ENCODE assay signal across 15 mouse cellular contexts in the genomic region with DNA sequence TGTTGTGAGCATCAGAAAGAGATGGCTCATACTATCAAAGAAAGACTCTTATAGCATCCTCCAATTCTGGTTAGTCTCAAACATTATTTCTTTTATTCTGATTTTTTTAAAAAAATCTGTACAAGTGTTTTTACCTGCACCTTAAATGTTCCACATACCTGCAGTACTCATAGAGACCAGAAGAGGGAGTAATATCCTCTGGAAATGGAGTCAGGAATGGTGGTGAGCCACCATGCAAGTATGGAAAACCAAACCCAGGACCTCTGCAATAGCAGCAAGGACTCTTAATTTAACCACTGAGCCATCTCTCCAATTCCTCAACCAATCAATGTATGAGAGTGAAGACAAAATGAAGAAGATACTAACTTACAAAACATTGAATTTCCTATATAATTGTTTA. TPM values are rescaled to one million over a fixed set of nuclear protein-coding genes. Genes with fewer than 3 reads are reported as not detected.
DNase-seq lines count a peak whose midpoint lies in the region; ATAC-seq and TF ChIP-seq lines count a peak whose summit lies in the region.
"Had no signal": no experiment of that assay in that cellular context is flagged by ENCODE, and none has a peak within 500 bp of the region (broad histone marks: within the 10 kb centered on the region; RNA-seq: fewer than 3 reads in every experiment).

No protein-coding gene starts in this region.

- no peak overlapping the region for H3K4me3 ChIP-seq in hindbrain, postnatal 0 days (ENCODE audit: low read length)
- no peak overlapping the region for H3K4me3 ChIP-seq in hindbrain, embryonic 16.5 days (ENCODE audit: low read length)
- H3K4me3 ChIP-seq in midbrain, postnatal 0 days (ENCODE audit: low read depth, low read length), result no peak overlapping the region
- H3K4me3 ChIP-seq in midbrain, embryonic 13.5 days (replicated peaks), result no peak overlapping the region
- H3K4me3 ChIP-seq: embryonic facial prominence, embryonic 13.5 days; limb, embryonic 12.5 days had no signal

- intact Hi-C loops in left cerebral cortex, postnatal 10 days (cut with DNase I), result loop anchor here (10.0 kb wide), 1 partner anchor 88 kb away; no protein-coding TSS in a partner anchor

- H3K27ac ChIP-seq in hindbrain, postnatal 0 days, result no peak overlapping the region
- H3K27ac ChIP-seq in hindbrain, embryonic 16.5 days (ENCODE audit: low read depth, low read length), result no peak overlapping the region
- no peak overlapping the region for H3K27ac ChIP-seq in midbrain, postnatal 0 days (ENCODE audit: low read depth, low read length)
- no peak overlapping the region for H3K27ac ChIP-seq in midbrain, embryonic 13.5 days
- H3K27ac ChIP-seq: embryonic facial prominence, embryonic 13.5 days; limb, embryonic 12.5 days had no signal

- peak; percentile 41; the same call in 1 of the 2 replicates for TF ChIP-seq CTCF in hindbrain, postnatal 0 days (IDR thresholded peaks at IDR 0.05; ENCODE audit: low read depth)
- TF ChIP-seq CTCF in midbrain, postnatal 0 days (IDR thresholded peaks at IDR 0.05), result peak; percentile 46

- no peak overlapping the region for H3K9ac ChIP-seq in hindbrain, postnatal 0 days (replicated peaks; ENCODE audit: low read length)
- no peak overlapping the region for H3K9ac ChIP-seq in hindbrain, embryonic 16.5 days (ENCODE audit: low read depth, low read length)
- no peak overlapping the region for H3K9ac ChIP-seq in midbrain, postnatal 0 days (replicated peaks; ENCODE audit: low read length, poor library complexity, severe bottlenecking)
- H3K9ac ChIP-seq in midbrain, embryonic 13.5 days (replicated peaks), result no peak overlapping the region
- H3K9ac ChIP-seq: embryonic facial prominence, embryonic 13.5 days; limb, embryonic 12.5 days had no signal

- H3K4me2 ChIP-seq in hindbrain, postnatal 0 days (ENCODE audit: low read depth, low read length), result no peak overlapping the region
- H3K4me2 ChIP-seq in hindbrain, embryonic 16.5 days (ENCODE audit: low read length), result no peak overlapping the region
- H3K4me2 ChIP-seq in midbrain, postnatal 0 days (ENCODE audit: low read depth, low read length, poor library complexity, severe bottlenecking), result no peak overlapping the region
- no peak overlapping the region for H3K4me2 ChIP-seq in midbrain, embryonic 13.5 days (replicated peaks)
- H3K4me2 ChIP-seq: embryonic facial prominence, embryonic 13.5 days; limb, embryonic 12.5 days had no signal

- no peak for ATAC-seq in hindbrain, postnatal 0 days
- no peak for ATAC-seq in hindbrain, embryonic 16.5 days
- no peak for ATAC-seq in midbrain, postnatal 0 days (ENCODE audit: low FRiP score)
- no peak for ATAC-seq in midbrain, embryonic 13.5 days

- H3K4me1 ChIP-seq in hindbrain, postnatal 0 days (ENCODE audit: insufficient read depth, low read length), result no peaks in the 10 kb centered on the region
- peaks cover 3% of the 10 kb centered on the region for H3K4me1 ChIP-seq in hindbrain, embryonic 16.5 days (ENCODE audit: control insufficient read depth, insufficient read depth, low read depth, low read length)
- no peaks in the 10 kb centered on the region for H3K4me1 ChIP-seq in midbrain, postnatal 0 days (ENCODE audit: insufficient read depth, low read length)
- H3K4me1 ChIP-seq in midbrain, embryonic 13.5 days (replicated peaks), result peaks cover 12% of the 10 kb centered on the region
- H3K4me1 ChIP-seq: limb, embryonic 12.5 days had no signal

- no peaks in the 10 kb centered on the region for H3K27me3 ChIP-seq in hindbrain, postnatal 0 days (ENCODE audit: insufficient read depth, low read length)
- H3K27me3 ChIP-seq in hindbrain, embryonic 16.5 days (replicated peaks; ENCODE audit: control insufficient read depth, insufficient read depth, low read length), result no peaks in the 10 kb centered on the region
- no peaks in the 10 kb centered on the region for H3K27me3 ChIP-seq in midbrain, postnatal 0 days (ENCODE audit: insufficient read depth, low read length)
- no peaks in the 10 kb centered on the region for H3K27me3 ChIP-seq in midbrain, embryonic 13.5 days
- H3K27me3 ChIP-seq: limb, embryonic 12.5 days had no signal

- no peaks in the 10 kb centered on the region for H3K9me3 ChIP-seq in hindbrain, postnatal 0 days (ENCODE audit: low read length)
- no peaks in the 10 kb centered on the region for H3K9me3 ChIP-seq in hindbrain, embryonic 16.5 days (ENCODE audit: control insufficient read depth, low read length)
- no peaks in the 10 kb centered on the region for H3K9me3 ChIP-seq in midbrain, postnatal 0 days (ENCODE audit: low read length)
- no peaks in the 10 kb centered on the region for H3K9me3 ChIP-seq in midbrain, embryonic 13.5 days
- H3K9me3 ChIP-seq: embryonic facial prominence, embryonic 13.5 days; limb, embryonic 12.5 days had no signal

- no peaks in the 10 kb centered on the region for H3K36me3 ChIP-seq in hindbrain, postnatal 0 days (ENCODE audit: insufficient read depth, low read length)
- H3K36me3 ChIP-seq in hindbrain, embryonic 16.5 days (ENCODE audit: control insufficient read depth, insufficient read depth, low read length), result no peaks in the 10 kb centered on the region
- H3K36me3 ChIP-seq in midbrain, postnatal 0 days (ENCODE audit: insufficient read depth, low read length), result no peaks in the 10 kb centered on the region
- H3K36me3 ChIP-seq in midbrain, embryonic 13.5 days, result no peaks in the 10 kb centered on the region
- H3K36me3 ChIP-seq: embryonic facial prominence, embryonic 13.5 days; limb, embryonic 12.5 days had no signal

- no peak for DNase-seq in hindbrain, postnatal 0 days (ENCODE audit: low spot score)
- DNase-seq in midbrain, postnatal 0 days (ENCODE audit: low spot score), result no peak
- DNase-seq in R1 (ENCODE audit: low read depth, low spot score), result peak; percentile 71
- peak; percentile 44 for DNase-seq in naive thymus-derived CD4-positive, alpha-beta T cell, adult 2 months (ENCODE audit: low read depth)
- no peak for DNase-seq in left cerebral cortex, postnatal 10 days (ENCODE audit: extremely low spot score in 1 of 2, low spot score in 2 of 2)
- DNase-seq in adrenal gland, postnatal 36 days, result no peak
- DNase-seq: adrenal gland, adult 8-10 months; cerebellum, adult 9-11 months; heart, adult 18-20 months; kidney, adult 8-10 months; lung, postnatal 36 days had no signal

RNA-seq across cellular contexts. Expression of a gene that starts 47.3 kb away (rescaled TPM):
- total RNA-seq in hindbrain, postnatal 0 days (2014; rRNA removed), result not detected in 2 replicates
- polyA plus RNA-seq in hindbrain, postnatal 0 days (2015; fragmentation: Nextera tagmentation; extraction: Ambion mirVana), result not detected in 2 replicates
- not detected in 2 replicates for polyA plus RNA-seq in hindbrain, embryonic 16.5 days (2015; fragmentation: Nextera tagmentation; extraction: Ambion mirVana)
- 0.33 TPM in 1 of 2 replicates, not detected in the other for total RNA-seq in midbrain, postnatal 0 days (2014; rRNA removed)
- polyA plus RNA-seq in midbrain, postnatal 0 days (2015; fragmentation: Nextera tagmentation; extraction: Ambion mirVana), result 0.04 TPM in 1 of 2 replicates, not detected in the other
- not detected in 2 replicates for polyA plus RNA-seq in midbrain, embryonic 13.5 days (2015; fragmentation: Nextera tagmentation; extraction: Ambion mirVana)
- total RNA-seq in left cerebral cortex, postnatal 10 days (2021), result not detected
- under 1 TPM; 0.26 to 0.96 TPM for total RNA-seq in adrenal gland, postnatal 36 days (2021)

RNA-seq across cellular contexts. Expression of a gene that starts 52.4 kb away (rescaled TPM):
- 18.1 and 21.7 TPM in 2 replicates for total RNA-seq in hindbrain, postnatal 0 days (2014; rRNA removed)
- 52.6 and 61.3 TPM in 2 replicates for polyA plus RNA-seq in hindbrain, postnatal 0 days (2015; fragmentation: Nextera tagmentation; extraction: Ambion mirVana)
- 45.6 and 49.9 TPM in 2 replicates for polyA plus RNA-seq in hindbrain, embryonic 16.5 days (2015; fragmentation: Nextera tagmentation; extraction: Ambion mirVana)
- 13.3 and 23.6 TPM in 2 replicates for total RNA-seq in midbrain, postnatal 0 days (2014; rRNA removed)
- polyA plus RNA-seq in midbrain, postnatal 0 days (2015; fragmentation: Nextera tagmentation; extraction: Ambion mirVana), result 47.8 and 48.9 TPM in 2 replicates
- polyA plus RNA-seq in midbrain, embryonic 13.5 days (2015; fragmentation: Nextera tagmentation; extraction: Ambion mirVana), result 46.5 and 46.6 TPM in 2 replicates
- 10 to 100 TPM; 25.9 to 28.4 TPM for total RNA-seq in left cerebral cortex, postnatal 10 days (2021)
- total RNA-seq in adrenal gland, postnatal 36 days (2021), result 10 to 100 TPM; 14.8 to 19.4 TPM

Comparison
In these comparisons a context has a peak if more than half of its experiments do, and no peak if none do; other contexts are left out.
1. DNase-seq: peak in R1 (single experiment) and naive thymus-derived CD4-positive, alpha-beta T cell, adult 2 months (single experiment); none in hindbrain, postnatal 0 days (single experiment), midbrain, postnatal 0 days (single experiment), left cerebral cortex, postnatal 10 days (0 of 2) and adrenal gland, postnatal 36 days (0 of 2).